Comparison of ENCODE assay signal across 9 mouse cellular contexts in genomic region chr1:179261496-179261966, GRCm38 (mm10).
DNase-seq lines count a peak whose midpoint lies in the region; ATAC-seq and TF ChIP-seq lines count a peak whose summit lies in the region.
"Had no signal": no experiment of that assay in that cellular context is flagged by ENCODE, and none has a peak within 500 bp of the region (broad histone marks: within the 10 kb centered on the region; RNA-seq: fewer than 3 reads in every experiment).

No protein-coding gene starts in this region.

- H3K27me3 ChIP-seq in hindbrain, postnatal 0 days (ENCODE audit: insufficient read depth, low read length), result no peaks in the 10 kb centered on the region
- no peaks in the 10 kb centered on the region for H3K27me3 ChIP-seq in neural tube, embryonic 15.5 days (replicated peaks)

- no peak overlapping the region for H3K9ac ChIP-seq in hindbrain, postnatal 0 days (replicated peaks; ENCODE audit: low read length)
- no peak overlapping the region; the same call in 1 of the 2 replicates for H3K9ac ChIP-seq in neural tube, embryonic 15.5 days (replicated peaks)

- no peaks in the 10 kb centered on the region for H3K36me3 ChIP-seq in hindbrain, postnatal 0 days (ENCODE audit: insufficient read depth, low read length)
- no peaks in the 10 kb centered on the region for H3K36me3 ChIP-seq in neural tube, embryonic 15.5 days

- peak overlapping the region; percentile 62 for H3K27ac ChIP-seq in hindbrain, postnatal 0 days
- peak overlapping the region; percentile 73 for H3K27ac ChIP-seq in neural tube, embryonic 15.5 days (replicated peaks)

- peak; percentile 76 for ATAC-seq in hindbrain, postnatal 0 days
- peak; percentile 77 for ATAC-seq in neural tube, embryonic 15.5 days (ENCODE audit: low FRiP score)

- peak; percentile 50 for DNase-seq in embryo, embryonic 11 days
- DNase-seq in embryo, embryonic 10.5 days (ENCODE audit: low spot score), result no peak
- peak; percentile 7 to 14 for DNase-seq in right cerebral cortex, postnatal 36 days (ENCODE audit: low spot score in 2 of 2)
- no peak for DNase-seq in right cerebral cortex, postnatal 14 days
- peak; percentile 43 for DNase-seq in hindbrain, postnatal 0 days (ENCODE audit: low spot score)
- no peak for DNase-seq in T-cell, adult 2 months (ENCODE audit: low spot score)
- DNase-seq in adrenal gland, postnatal 10 days, result no peak
- DNase-seq: lung, postnatal 10 days had no signal

- H3K4me1 ChIP-seq in hindbrain, postnatal 0 days (ENCODE audit: insufficient read depth, low read length), result peaks cover 7% of the 10 kb centered on the region
- H3K4me1 ChIP-seq in neural tube, embryonic 15.5 days, result peaks cover 20% of the 10 kb centered on the region

- H3K4me3 ChIP-seq in hindbrain, postnatal 0 days (ENCODE audit: low read length), result no peak overlapping the region
- H3K4me3 ChIP-seq in neural tube, embryonic 15.5 days (replicated peaks), result no peak overlapping the region

- TF ChIP-seq CTCF in hindbrain, postnatal 0 days (IDR thresholded peaks at IDR 0.05; ENCODE audit: low read depth), result no peak; the same call in 1 of the 2 replicates

- 38% methylated on average over 11 of the region's 11 CpGs for WGBS in hindbrain, postnatal 0 days
- WGBS in neural tube, embryonic 15.5 days, result 21% methylated on average over 11 of the region's 11 CpGs

- no peak overlapping the region for H3K4me2 ChIP-seq in hindbrain, postnatal 0 days (ENCODE audit: low read depth, low read length)
- no peak overlapping the region; the same call in 1 of the 2 replicates for H3K4me2 ChIP-seq in neural tube, embryonic 15.5 days

- H3K9me3 ChIP-seq in hindbrain, postnatal 0 days (ENCODE audit: low read length), result no peaks in the 10 kb centered on the region
- H3K9me3 ChIP-seq in neural tube, embryonic 15.5 days (replicated peaks), result no peaks in the 10 kb centered on the region

Comparison
In these comparisons a context has a peak if more than half of its experiments do, and no peak if none do; other contexts are left out.
1. DNase-seq: peak in embryo, embryonic 11 days (single experiment), right cerebral cortex, postnatal 36 days (2 of 2) and hindbrain, postnatal 0 days (single experiment); none in embryo, embryonic 10.5 days (single experiment), right cerebral cortex, postnatal 14 days (single experiment), T-cell, adult 2 months (single experiment) and adrenal gland, postnatal 10 days (single experiment).